Mouse (Mus musculus): ENCODE measurements around the gene Fez1. TPM values are rescaled to one million over a fixed set of nuclear protein-coding genes. Genes with fewer than 3 reads are reported as not detected.

The Fez1 gene
- total RNA-seq, 1 experiment = 5.0 TPM

DNA sequence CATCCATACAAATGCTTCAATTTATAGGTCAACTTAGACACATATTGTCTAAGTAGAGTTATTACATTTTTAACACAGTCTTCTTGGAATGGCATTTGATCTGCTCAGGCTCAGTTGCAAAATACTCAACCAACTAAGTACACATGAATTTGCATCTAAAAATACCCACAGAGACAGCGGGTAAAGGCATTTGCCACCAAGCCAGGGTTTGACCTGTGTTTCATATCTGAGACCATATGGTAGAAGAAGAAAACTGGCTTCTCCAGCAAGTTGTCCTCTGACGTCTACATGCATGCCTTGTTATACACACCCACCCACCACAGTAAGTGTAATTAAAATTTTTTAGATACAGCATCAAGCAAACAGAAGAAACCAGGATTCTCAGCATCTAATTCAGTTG, 52.1 kb downstream of the Fez1 start:
- DNase-seq (ENCODE audit: low read depth, low spot score) = no peak
- Histone ChIP-seq H3K9ac (ENCODE audit: insufficient read depth, low read depth, low read length, poor library complexity, severe bottlenecking) (no peak overlapping the region), H3K9me3 (ENCODE audit: control insufficient read depth, insufficient read depth, low read depth, low read length) (no peaks in the 10 kb centered on the region), H3K4me1 (ENCODE audit: control insufficient read depth in 2 of 2, insufficient read depth in 2 of 2, low read length in 2 of 2, poor library complexity in 1 of 2) (no peaks in the 10 kb centered on the region), H3K27ac (ENCODE audit: insufficient read depth, low read depth, low read length, poor library complexity, severe bottlenecking) (no peak overlapping the region), H3K36me3 (ENCODE audit: control insufficient read depth, insufficient read depth, low read length, poor library complexity, severe bottlenecking) (no peaks in the 10 kb centered on the region), H3K4me3 (ENCODE audit: insufficient read depth in 1 of 2, low read depth in 1 of 2, low read length in 2 of 2, poor library complexity in 1 of 2, severe bottlenecking in 1 of 2) (no peak overlapping the region)
- in situ Hi-C loops (cut with MboI; ENCODE audit: low sequenced_read_pairs in 2 of 2, unreplicated experiment in 2 of 2) = no loop called here
- TF ChIP-seq HCFC1 (IDR thresholded peaks at IDR 0.05; ENCODE audit: borderline replicate concordance, insufficient read depth, low read length) (no peak), MAFK (IDR thresholded peaks at IDR 0.05; ENCODE audit: insufficient read depth, low read depth, low read length) (no peak), CHD2 (IDR thresholded peaks at IDR 0.05; ENCODE audit: low read depth, low read length) (no peak), ZC3H11A (IDR thresholded peaks at IDR 0.05; ENCODE audit: borderline replicate concordance, low read depth, low read length) (no peak), ZNF384 (IDR thresholded peaks at IDR 0.05; ENCODE audit: low read depth, low read length) (no peak)

DNA sequence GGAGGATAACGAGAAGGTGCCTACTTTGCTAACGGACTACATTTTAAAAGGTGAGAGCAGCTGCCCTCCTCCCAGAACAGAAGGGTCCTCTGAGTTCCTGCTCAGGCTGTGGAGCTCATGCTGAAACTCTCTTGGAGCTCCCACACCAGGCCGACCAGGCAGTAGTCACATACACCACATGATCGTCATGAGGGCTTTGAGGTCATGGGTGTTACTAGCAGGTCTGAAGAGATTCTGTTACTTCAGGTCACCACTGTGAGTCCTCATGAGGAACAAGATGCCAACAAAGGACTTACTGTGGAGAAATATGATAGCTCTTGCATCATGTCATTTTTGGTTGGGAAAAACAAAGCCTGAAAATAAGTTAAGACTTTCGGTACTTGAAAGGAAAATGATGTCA, 54.6 kb downstream of the Fez1 start:
- Histone ChIP-seq H3K4me1 (ENCODE audit: control insufficient read depth in 2 of 2, insufficient read depth in 2 of 2, low read length in 2 of 2, poor library complexity in 1 of 2) (no peaks in the 10 kb centered on the region), H3K36me3 (ENCODE audit: control insufficient read depth, insufficient read depth, low read length, poor library complexity, severe bottlenecking) (no peaks in the 10 kb centered on the region), H3K27ac (ENCODE audit: insufficient read depth, low read depth, low read length, poor library complexity, severe bottlenecking) (no peak overlapping the region), H3K9ac (ENCODE audit: insufficient read depth, low read depth, low read length, poor library complexity, severe bottlenecking) (no peak overlapping the region), H3K9me3 (ENCODE audit: control insufficient read depth, insufficient read depth, low read depth, low read length) (no peaks in the 10 kb centered on the region), H3K4me3 (ENCODE audit: insufficient read depth in 1 of 2, low read depth in 1 of 2, low read length in 2 of 2, poor library complexity in 1 of 2, severe bottlenecking in 1 of 2) (no peak overlapping the region)
- DNase-seq (ENCODE audit: low read depth, low spot score) = no peak
- in situ Hi-C loops (cut with MboI; ENCODE audit: low sequenced_read_pairs in 2 of 2, unreplicated experiment in 2 of 2) = no loop called here
- TF ChIP-seq ZC3H11A (IDR thresholded peaks at IDR 0.05; ENCODE audit: borderline replicate concordance, low read depth, low read length) (no peak), ZNF384 (IDR thresholded peaks at IDR 0.05; ENCODE audit: low read depth, low read length) (no peak), HCFC1 (IDR thresholded peaks at IDR 0.05; ENCODE audit: borderline replicate concordance, insufficient read depth, low read length) (no peak)

DNA sequence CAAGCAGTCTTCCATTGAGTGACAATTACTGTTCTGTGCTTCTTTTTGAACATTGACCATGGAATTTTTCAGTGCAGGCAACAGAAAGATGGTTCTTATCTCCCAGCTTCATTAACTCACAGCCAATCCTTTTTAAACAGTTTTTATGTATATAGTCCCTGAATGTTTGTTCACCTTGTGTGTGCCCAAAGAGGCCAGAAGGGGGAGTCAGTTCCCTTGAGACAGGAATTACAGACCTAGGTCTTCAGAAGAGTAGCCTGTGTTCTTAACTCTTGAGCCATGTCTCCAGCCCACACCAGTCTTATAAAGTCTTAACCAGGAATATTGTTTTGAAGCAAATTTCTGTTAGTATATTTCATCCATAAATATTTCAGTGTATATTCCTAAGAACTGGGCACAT, 55.1 kb downstream of the Fez1 start:
- TF ChIP-seq MAFK (IDR thresholded peaks at IDR 0.05; ENCODE audit: insufficient read depth, low read depth, low read length) = no peak
- TF ChIP-seq ZNF384 (IDR thresholded peaks at IDR 0.05; ENCODE audit: low read depth, low read length) = no peak
- TF ChIP-seq HCFC1 (IDR thresholded peaks at IDR 0.05; ENCODE audit: borderline replicate concordance, insufficient read depth, low read length) = no peak
- no peak for TF ChIP-seq ZC3H11A (IDR thresholded peaks at IDR 0.05; ENCODE audit: borderline replicate concordance, low read depth, low read length)
- TF ChIP-seq CHD2 (IDR thresholded peaks at IDR 0.05; ENCODE audit: low read depth, low read length) = no peak
- Histone ChIP-seq H3K4me1 (ENCODE audit: control insufficient read depth in 2 of 2, insufficient read depth in 2 of 2, low read length in 2 of 2, poor library complexity in 1 of 2) (no peaks in the 10 kb centered on the region), H3K4me3 (ENCODE audit: insufficient read depth in 1 of 2, low read depth in 1 of 2, low read length in 2 of 2, poor library complexity in 1 of 2, severe bottlenecking in 1 of 2) (no peak overlapping the region), H3K36me3 (ENCODE audit: control insufficient read depth, insufficient read depth, low read length, poor library complexity, severe bottlenecking) (no peaks in the 10 kb centered on the region), H3K9me3 (ENCODE audit: control insufficient read depth, insufficient read depth, low read depth, low read length) (no peaks in the 10 kb centered on the region), H3K27ac (ENCODE audit: insufficient read depth, low read depth, low read length, poor library complexity, severe bottlenecking) (no peak overlapping the region), H3K9ac (ENCODE audit: insufficient read depth, low read depth, low read length, poor library complexity, severe bottlenecking) (no peak overlapping the region)
- in situ Hi-C loops (cut with MboI; ENCODE audit: low sequenced_read_pairs in 2 of 2, unreplicated experiment in 2 of 2) = no loop called here
- DNase-seq (ENCODE audit: low read depth, low spot score) = no peak

DNA sequence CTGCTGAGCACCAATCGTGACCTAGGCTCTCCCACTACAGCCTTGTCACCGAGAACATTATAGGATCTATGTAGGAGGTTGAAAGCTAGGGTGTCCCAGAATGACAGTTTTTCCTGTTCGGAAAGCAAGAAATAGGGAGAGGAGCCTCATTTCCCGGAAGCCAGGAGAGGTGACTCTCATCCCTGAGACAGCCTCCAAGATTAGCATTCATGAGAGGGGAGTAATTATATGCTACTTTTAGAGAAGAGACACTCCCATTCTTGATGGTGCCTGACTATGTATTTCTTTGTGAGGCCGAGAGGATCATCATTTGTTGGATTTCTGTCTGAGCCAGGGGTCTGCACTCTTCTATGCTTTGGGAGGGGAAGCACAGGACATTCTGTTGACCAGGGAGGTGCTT, 60.0 kb downstream of the Fez1 start:
- H3K4me1 ChIP-seq (ENCODE audit: control insufficient read depth in 2 of 2, insufficient read depth in 2 of 2, low read length in 2 of 2, poor library complexity in 1 of 2) = no peaks in the 10 kb centered on the region
- DNase-seq (ENCODE audit: low read depth, low spot score) = no peak
- H3K27ac ChIP-seq (ENCODE audit: insufficient read depth, low read depth, low read length, poor library complexity, severe bottlenecking) = no peak overlapping the region
- no peaks in the 10 kb centered on the region for H3K36me3 ChIP-seq (ENCODE audit: control insufficient read depth, insufficient read depth, low read length, poor library complexity, severe bottlenecking)
- no peak overlapping the region for H3K9ac ChIP-seq (ENCODE audit: insufficient read depth, low read depth, low read length, poor library complexity, severe bottlenecking)
- H3K9me3 ChIP-seq (ENCODE audit: control insufficient read depth, insufficient read depth, low read depth, low read length) = no peaks in the 10 kb centered on the region
- in situ Hi-C loops (cut with MboI; ENCODE audit: low sequenced_read_pairs in 2 of 2, unreplicated experiment in 2 of 2) = no loop called here
- no peak overlapping the region for H3K4me3 ChIP-seq (ENCODE audit: insufficient read depth in 1 of 2, low read depth in 1 of 2, low read length in 2 of 2, poor library complexity in 1 of 2, severe bottlenecking in 1 of 2)
- TF ChIP-seq CHD2 (IDR thresholded peaks at IDR 0.05; ENCODE audit: low read depth, low read length) (no peak), ZNF384 (IDR thresholded peaks at IDR 0.05; ENCODE audit: low read depth, low read length) (no peak), HCFC1 (IDR thresholded peaks at IDR 0.05; ENCODE audit: borderline replicate concordance, insufficient read depth, low read length) (no peak), ZC3H11A (IDR thresholded peaks at IDR 0.05; ENCODE audit: borderline replicate concordance, low read depth, low read length) (no peak), MAFK (IDR thresholded peaks at IDR 0.05; ENCODE audit: insufficient read depth, low read depth, low read length) (no peak)

DNA sequence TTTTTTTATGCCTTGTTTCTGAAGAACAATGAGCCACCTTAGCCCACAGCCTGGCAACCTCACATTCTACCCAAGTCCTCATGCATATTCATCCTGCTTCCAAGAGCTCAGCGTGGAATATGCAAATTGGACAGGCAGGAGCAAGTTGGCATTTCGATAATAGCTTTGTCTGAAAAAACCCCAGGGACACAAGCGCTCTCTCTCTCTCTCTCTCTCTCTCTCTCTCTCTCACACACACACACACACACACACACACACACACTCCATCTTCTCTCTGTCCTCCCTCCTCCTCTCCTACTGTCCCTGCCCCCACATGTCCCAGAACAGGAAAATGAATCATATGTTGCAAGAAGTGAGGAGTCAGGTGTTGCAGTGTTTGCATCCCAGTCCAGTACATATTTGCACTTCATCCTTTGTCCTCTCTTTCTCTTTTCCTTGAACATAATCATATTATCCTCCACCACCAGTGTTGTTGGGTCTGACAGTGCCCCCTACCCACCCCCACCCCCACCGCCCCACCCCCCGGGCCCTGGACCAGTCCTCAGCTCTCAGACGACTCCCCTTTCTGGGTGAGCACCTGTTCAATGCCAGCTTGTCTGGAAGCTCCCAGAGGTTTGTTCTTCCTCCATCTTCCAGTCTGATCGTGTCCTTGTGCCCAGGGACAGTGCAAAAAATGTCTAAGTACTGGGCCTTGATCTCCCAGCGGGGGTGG, 60.5 kb downstream of the Fez1 start:
- in situ Hi-C loops (cut with MboI; ENCODE audit: low sequenced_read_pairs in 2 of 2, unreplicated experiment in 2 of 2) = no loop called here
- H3K4me3 ChIP-seq (ENCODE audit: insufficient read depth in 1 of 2, low read depth in 1 of 2, low read length in 2 of 2, poor library complexity in 1 of 2, severe bottlenecking in 1 of 2) = no peak overlapping the region
- H3K36me3 ChIP-seq (ENCODE audit: control insufficient read depth, insufficient read depth, low read length, poor library complexity, severe bottlenecking) = no peaks in the 10 kb centered on the region
- H3K9me3 ChIP-seq (ENCODE audit: control insufficient read depth, insufficient read depth, low read depth, low read length) = no peaks in the 10 kb centered on the region
- DNase-seq (ENCODE audit: low read depth, low spot score) = no peak
- no peak for TF ChIP-seq HCFC1 (IDR thresholded peaks at IDR 0.05; ENCODE audit: borderline replicate concordance, insufficient read depth, low read length)
- no peak for TF ChIP-seq ZNF384 (IDR thresholded peaks at IDR 0.05; ENCODE audit: low read depth, low read length)
- TF ChIP-seq CHD2 (IDR thresholded peaks at IDR 0.05; ENCODE audit: low read depth, low read length) = no peak
- TF ChIP-seq MAFK (IDR thresholded peaks at IDR 0.05; ENCODE audit: insufficient read depth, low read depth, low read length) = no peak
- TF ChIP-seq ZC3H11A (IDR thresholded peaks at IDR 0.05; ENCODE audit: borderline replicate concordance, low read depth, low read length) = no peak
- no peak overlapping the region for H3K9ac ChIP-seq (ENCODE audit: insufficient read depth, low read depth, low read length, poor library complexity, severe bottlenecking)
- no peak overlapping the region for H3K27ac ChIP-seq (ENCODE audit: insufficient read depth, low read depth, low read length, poor library complexity, severe bottlenecking)
- no peaks in the 10 kb centered on the region for H3K4me1 ChIP-seq (ENCODE audit: control insufficient read depth in 2 of 2, insufficient read depth in 2 of 2, low read length in 2 of 2, poor library complexity in 1 of 2)
